Mouse (Mus musculus) liver, embryonic 14.5 days (tissue): ENCODE measurements around the gene Nop53.

Experiments
- CTCF ChIP-seq: IDR thresholded peaks from 2 replicates; pipeline ENCODE4 v1.5.1; 2016; ENCODE audit warnings: antibody characterized with exemption, low read depth, control low read depth
- EP300 ChIP-seq: IDR thresholded peaks from 2 replicates; pipeline ENCODE4 v1.6.1; 2016; ENCODE audit warnings: antibody characterized with exemption, low read depth

DNA sequence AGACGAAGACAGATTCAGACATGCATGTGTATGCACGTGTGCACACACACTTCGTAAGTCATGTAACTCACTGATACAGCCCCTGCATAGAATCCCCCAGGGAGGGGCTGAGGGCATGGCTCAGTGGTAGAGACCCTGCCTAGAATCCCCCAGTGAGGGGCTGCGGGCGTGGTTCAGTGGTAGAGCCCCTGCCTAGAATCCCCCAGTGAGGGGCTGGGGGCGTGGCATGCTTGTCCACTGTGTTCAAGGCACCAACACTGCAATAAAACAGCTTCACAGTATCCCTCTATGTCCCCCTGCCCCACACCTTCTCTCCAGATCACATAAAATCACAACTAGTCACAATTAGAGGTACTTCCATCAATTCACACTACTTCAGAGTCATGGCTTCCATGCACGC, 15.9 kb upstream of the Nop53 start:
- TF ChIP-seq EP300 (no peak), CTCF (no peak)
